Mouse (Mus musculus) embryonic facial prominence, embryonic 13.5 days (tissue): ENCODE measurements around the gene 9130230L23Rik. TPM values are rescaled to one million over a fixed set of nuclear protein-coding genes. Genes with fewer than 3 reads are reported as not detected.
"Not testable (repeated sequence)": the region's sequence is repeated elsewhere in the genome, so short reads cannot be mapped to it uniquely, and the experiment has no call there.

Experiments
- ATAC-seq: fragments of 200-750 bp; cut with Nextera tagmentation; 2 replicates; pipeline ENCODE4 v1.8.0; 2017; ENCODE audit warnings: low read depth; ENCODE audit not compliant: insufficient number of reproducible peaks, insufficient read depth, low FRiP score, low TSS enrichment
- H3K27ac ChIP-seq: fragments of 300-500 bp; sonication (generic); 2 replicates; pipeline ENCODE4 v1.5.1; 2015; ENCODE audit warnings: moderate library complexity, mild to moderate bottlenecking, inconsistent platforms
- H3K27me3 ChIP-seq: fragments of 300-500 bp; sonication (generic); 2 replicates; pipeline ENCODE4 v1.6.1; 2015; ENCODE audit warnings: mild to moderate bottlenecking, inconsistent platforms
- H3K36me3 ChIP-seq: fragments of 300-500 bp; sonication (generic); 2 replicates; pipeline ENCODE4 v1.6.1; 2015; ENCODE audit warnings: mild to moderate bottlenecking, inconsistent platforms
- H3K4me1 ChIP-seq: fragments of 300-500 bp; sonication (generic); 2 replicates; pipeline ENCODE4 v1.6.1; 2015; ENCODE audit warnings: inconsistent platforms
- H3K4me2 ChIP-seq: fragments of 300-500 bp; sonication (generic); 2 replicates; pipeline ENCODE4 v1.6.1; 2015; ENCODE audit warnings: moderate library complexity, mild to moderate bottlenecking, inconsistent platforms
- H3K4me3 ChIP-seq: fragments of 300-500 bp; sonication (generic); 2 replicates; pipeline ENCODE4 v1.5.1; 2015; ENCODE audit warnings: mild to moderate bottlenecking, inconsistent platforms
- H3K9ac ChIP-seq: fragments of 300-500 bp; sonication (generic); 2 replicates; pipeline ENCODE4 v1.6.1; 2015; ENCODE audit warnings: mild to moderate bottlenecking, inconsistent platforms
- H3K9me3 ChIP-seq: fragments of 300-500 bp; sonication (generic); 2 replicates; pipeline ENCODE4 v1.6.1; 2016; ENCODE audit warnings: inconsistent platforms
- WGBS: fragments of 180-500 bp; shearing (Covaris S2); methylation state at CpG from one replicate; pipeline ENCODE4 v1.1.7; 2015; ENCODE audit warnings: mixed read lengths; 5-methylcytosine and 5-hydroxymethylcytosine counted together
- polyA plus RNA-seq: library from polyadenylated mRNA; unstranded; fragments of >200 nt; fragmentation: Nextera tagmentation; extraction: Ambion mirVana; gene quantifications from 2 replicates; pipeline ENCODE4 v1.2.1, GENCODE M21; 2015

The 9130230L23Rik gene
- polyA plus RNA-seq, 1 experiment from 2014 or later, result not detected

GRCm38 (mm10) chr5:66001232-66001631 is 2.9 kb downstream of the 9130230L23Rik start:
- Histone ChIP-seq H3K9me3 (no peaks in the 10 kb centered on the region), H3K27me3 (no peaks in the 10 kb centered on the region), H3K27ac (no peak overlapping the region), H3K9ac (no peak overlapping the region), H3K4me2 (no peak overlapping the region), H3K36me3 (no peaks in the 10 kb centered on the region), H3K4me1 (peaks cover 10% of the 10 kb centered on the region; the same call in 1 of the 2 replicates), H3K4me3 (no peak overlapping the region)
- ATAC-seq, result no peak
- WGBS, result 65% methylated on average over 5 of the region's 5 CpGs

DNA sequence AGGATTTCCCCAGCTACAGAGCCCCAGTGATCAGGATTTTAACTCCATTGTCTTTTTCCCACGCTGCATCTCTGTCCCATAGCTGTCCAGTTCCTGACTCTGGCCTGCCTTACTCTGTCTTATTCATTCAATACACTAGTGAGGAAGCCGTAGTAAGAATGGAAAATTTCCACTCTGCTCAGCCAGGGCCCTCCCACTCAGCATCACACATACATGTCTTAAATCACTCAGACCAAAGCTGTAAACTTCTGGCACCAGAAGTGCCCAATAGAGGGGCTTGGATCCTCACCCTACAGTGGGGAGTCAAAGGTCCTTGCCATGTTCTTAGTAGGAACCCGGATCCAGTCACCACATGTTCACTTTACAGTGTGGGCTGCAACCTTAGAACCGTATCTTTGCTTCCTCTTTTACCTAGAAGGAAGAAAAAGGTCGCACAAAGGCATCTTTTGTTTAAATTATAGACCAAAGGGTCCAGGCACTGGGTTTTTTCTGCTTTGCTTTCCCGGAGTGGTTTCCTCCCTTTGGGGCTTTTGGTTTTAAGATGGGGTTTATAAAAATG is 3.4 kb downstream of the 9130230L23Rik start:
- no peaks in the 10 kb centered on the region for H3K9me3 ChIP-seq
- H3K4me3 ChIP-seq, result no peak overlapping the region
- H3K4me2 ChIP-seq, result no peak overlapping the region
- no peaks in the 10 kb centered on the region for H3K36me3 ChIP-seq
- H3K9ac ChIP-seq, result no peak overlapping the region
- peaks cover 10% of the 10 kb centered on the region; the same call in 1 of the 2 replicates for H3K4me1 ChIP-seq
- no peak for ATAC-seq
- WGBS, result 49% methylated on average over 6 of the region's 6 CpGs
- H3K27me3 ChIP-seq, result no peaks in the 10 kb centered on the region
- no peak overlapping the region for H3K27ac ChIP-seq

- Histone ChIP-seq H3K9me3 (no peaks in the 10 kb centered on the region), H3K9ac (no peak overlapping the region), H3K36me3 (no peaks in the 10 kb centered on the region), H3K27ac (no peak overlapping the region), H3K4me2 (no peak overlapping the region), H3K4me1 (peaks cover 10% of the 10 kb centered on the region; the same call in 1 of the 2 replicates), H3K4me3 (no peak overlapping the region), H3K27me3 (no peaks in the 10 kb centered on the region)
- ATAC-seq, result no peak
- 52% methylated on average over 7 of the region's 7 CpGs for WGBS
Observed at GRCm38 (mm10) chr5:66000074-66000473, 4.0 kb downstream of the 9130230L23Rik start.

DNA sequence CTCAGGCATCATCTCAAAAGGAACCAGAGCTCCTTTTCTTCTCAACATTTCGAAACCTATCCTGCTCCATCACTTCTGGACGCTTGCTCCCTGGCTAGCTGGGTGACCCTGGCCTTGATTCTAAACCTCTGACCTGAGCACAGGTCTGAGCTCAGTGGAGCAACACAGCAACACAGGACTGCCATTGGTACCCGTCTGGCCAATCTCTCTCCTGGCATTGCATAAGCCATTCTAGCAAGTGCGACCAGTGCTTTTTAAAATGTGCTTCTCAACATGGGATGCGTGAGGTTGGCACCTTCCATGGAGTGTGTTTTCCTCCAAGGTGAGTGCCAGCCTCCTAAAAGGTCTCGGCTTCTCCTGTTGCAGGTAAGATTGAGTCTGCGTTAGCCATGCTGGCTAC is 5.0 kb downstream of the 9130230L23Rik start:
- ATAC-seq, result no peak

DNA sequence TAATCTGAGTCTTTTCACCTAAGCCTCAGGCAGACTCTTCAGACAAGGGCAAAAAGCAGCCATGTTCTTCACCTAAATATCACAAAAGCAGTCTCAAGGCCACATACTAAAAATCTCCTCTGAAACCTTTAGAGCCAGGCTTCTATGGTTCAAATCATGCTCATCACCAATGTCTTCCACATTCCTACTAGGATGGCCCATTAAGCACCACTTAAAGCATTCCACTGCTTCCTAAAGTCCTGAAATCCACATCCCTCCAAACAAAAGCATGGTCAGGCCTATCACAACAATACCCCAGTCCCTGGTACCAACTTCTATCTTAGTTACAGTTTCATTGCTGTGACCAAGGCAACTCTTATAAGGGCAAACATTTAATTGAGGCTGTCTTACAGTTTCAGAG is 6.3 kb downstream of the 9130230L23Rik start:
- H3K27ac ChIP-seq, result no peak overlapping the region
- no peaks in the 10 kb centered on the region for H3K9me3 ChIP-seq
- no peaks in the 10 kb centered on the region for H3K36me3 ChIP-seq
- H3K9ac ChIP-seq, result no peak overlapping the region
- ATAC-seq, result no peak
- H3K4me3 ChIP-seq, result no peak overlapping the region
- H3K27me3 ChIP-seq, result no peaks in the 10 kb centered on the region
- H3K4me1 ChIP-seq, result peaks cover 10% of the 10 kb centered on the region; the same call in 1 of the 2 replicates
- no peak overlapping the region for H3K4me2 ChIP-seq

More for the DNA sequence above, 5.0 kb downstream of the 9130230L23Rik start:
- H3K27me3 ChIP-seq, result no peaks in the 10 kb centered on the region
- H3K27ac ChIP-seq, result no peak overlapping the region
- H3K4me1 ChIP-seq, result peaks cover 10% of the 10 kb centered on the region; the same call in 1 of the 2 replicates
- H3K9me3 ChIP-seq, result no peaks in the 10 kb centered on the region
- 90% methylated on average over 7 of the region's 7 CpGs for WGBS
- H3K4me3 ChIP-seq, result no peak overlapping the region
- no peaks in the 10 kb centered on the region for H3K36me3 ChIP-seq
- H3K4me2 ChIP-seq, result no peak overlapping the region
- no peak overlapping the region for H3K9ac ChIP-seq

DNA sequence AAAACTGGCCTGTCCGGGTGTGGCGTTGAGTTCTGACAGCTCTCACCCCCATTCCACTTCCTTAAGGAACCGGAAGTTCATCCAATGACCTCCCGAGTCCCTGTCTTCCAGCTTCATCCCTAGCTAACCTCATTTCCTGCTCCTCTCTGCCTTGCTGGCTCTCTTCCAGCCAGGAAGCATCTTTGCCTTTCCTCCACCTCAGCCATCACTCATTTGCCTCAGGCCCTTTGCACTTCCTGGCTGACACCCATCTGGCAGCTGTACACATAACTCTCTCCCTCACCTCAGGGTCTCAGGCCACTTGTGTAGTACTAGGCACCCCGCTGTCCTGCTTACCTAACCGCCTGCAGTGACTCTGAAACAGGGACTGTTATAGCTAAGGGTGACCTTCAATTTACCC is 9.4 kb downstream of the 9130230L23Rik start:
- Histone ChIP-seq H3K27me3 (no peaks in the 10 kb centered on the region), H3K27ac (no peak overlapping the region), H3K9ac (no peak overlapping the region), H3K4me1 (no peaks in the 10 kb centered on the region; the same call in 1 of the 2 replicates), H3K4me3 (no peak overlapping the region), H3K9me3 (no peaks in the 10 kb centered on the region), H3K4me2 (no peak overlapping the region), H3K36me3 (no peaks in the 10 kb centered on the region)
- 74% methylated on average over 6 of the region's 6 CpGs for WGBS
- no peak for ATAC-seq

- H3K4me3 ChIP-seq, result no peak overlapping the region
- no peak overlapping the region for H3K4me2 ChIP-seq
- 83% methylated on average over 2 of the region's 2 CpGs for WGBS
- H3K36me3 ChIP-seq, result no peaks in the 10 kb centered on the region
- no peaks in the 10 kb centered on the region for H3K4me1 ChIP-seq
- H3K9ac ChIP-seq, result no peak overlapping the region
- H3K9me3 ChIP-seq, result no peaks in the 10 kb centered on the region
- H3K27me3 ChIP-seq, result no peaks in the 10 kb centered on the region
- no peak for ATAC-seq
- no peak overlapping the region for H3K27ac ChIP-seq
Observed at GRCm38 (mm10) chr5:65991191-65991590, 12.9 kb downstream of the 9130230L23Rik start.

DNA sequence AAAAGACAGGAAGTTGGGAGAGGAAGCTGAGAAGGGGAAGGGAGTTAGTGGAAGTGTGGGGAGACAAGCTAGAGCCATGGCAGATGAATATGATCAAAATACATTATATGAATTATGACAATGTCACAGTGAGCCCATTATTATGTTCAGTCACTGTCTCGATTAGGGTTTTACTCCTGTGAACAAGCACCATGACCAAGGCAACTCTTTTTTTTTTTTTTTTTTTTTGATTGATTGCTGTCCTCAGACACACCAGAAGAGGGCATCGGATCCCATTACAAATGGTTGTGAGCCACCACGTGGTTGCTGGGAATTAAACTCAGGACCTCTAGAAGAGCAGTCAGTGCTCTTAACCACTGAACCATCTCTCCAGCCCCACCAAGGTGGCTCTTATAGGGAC is 17.1 kb downstream of the 9130230L23Rik start:
- H3K27ac ChIP-seq, H3K4me1 ChIP-seq, H3K9ac ChIP-seq, H3K9me3 ChIP-seq, H3K4me3 ChIP-seq, H3K36me3 ChIP-seq, H3K4me2 ChIP-seq, H3K27me3 ChIP-seq, ATAC-seq: not testable (repeated sequence)
- 76% methylated on average over 3 of the region's 3 CpGs for WGBS

DNA sequence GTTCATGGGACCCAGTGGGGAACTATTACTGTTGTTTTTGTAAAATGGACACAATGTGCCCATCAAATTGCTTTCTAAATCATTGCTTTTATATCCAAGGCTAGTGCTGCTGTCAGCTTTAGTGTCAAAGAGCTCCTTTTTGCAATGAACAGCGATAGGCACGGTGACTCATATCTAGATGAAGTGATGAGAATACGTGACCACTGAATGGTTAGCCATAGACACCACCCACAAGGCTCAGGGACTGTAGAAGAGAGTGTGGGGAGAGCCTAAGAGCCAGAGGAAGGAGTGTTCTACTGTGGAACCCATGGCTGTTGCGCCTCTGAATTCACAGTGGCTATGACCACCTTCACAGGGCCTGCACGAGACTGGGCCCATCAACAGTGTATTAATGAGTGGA is 17.7 kb downstream of the 9130230L23Rik start:
- no peaks in the 10 kb centered on the region for H3K4me1 ChIP-seq
- WGBS, result 91% methylated on average over 5 of the region's 5 CpGs
- no peak for ATAC-seq
- H3K36me3 ChIP-seq, result no peaks in the 10 kb centered on the region
- no peak overlapping the region for H3K4me3 ChIP-seq
- H3K9me3 ChIP-seq, result no peaks in the 10 kb centered on the region
- no peak overlapping the region for H3K27ac ChIP-seq
- no peaks in the 10 kb centered on the region for H3K27me3 ChIP-seq
- no peak overlapping the region for H3K9ac ChIP-seq
- no peak overlapping the region for H3K4me2 ChIP-seq

DNA sequence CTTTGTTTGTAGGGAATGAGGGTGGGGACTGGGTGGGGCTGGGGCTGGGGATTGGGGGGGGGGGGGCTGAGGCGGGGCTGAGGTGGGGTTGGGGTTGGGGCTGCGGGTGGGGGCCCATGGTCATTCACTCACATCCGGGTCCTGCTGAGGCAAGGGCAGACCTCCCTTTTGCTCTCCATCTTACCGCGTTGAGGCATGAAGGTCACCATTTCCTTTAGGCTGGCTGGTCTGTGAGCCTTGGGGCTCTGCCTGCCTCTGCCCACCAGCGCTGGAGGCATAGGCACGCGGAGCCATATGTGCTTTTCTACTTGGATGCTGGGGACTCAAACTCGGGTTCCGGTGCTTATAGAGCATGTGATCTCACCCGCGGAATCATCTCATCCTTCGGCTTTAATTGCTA is 28.4 kb downstream of the 9130230L23Rik start:
- no peak overlapping the region for H3K27ac ChIP-seq
- no peak overlapping the region for H3K4me2 ChIP-seq
- no peak overlapping the region for H3K4me3 ChIP-seq
- no peaks in the 10 kb centered on the region for H3K9me3 ChIP-seq
- H3K27me3 ChIP-seq, result no peaks in the 10 kb centered on the region
- WGBS, result 92% methylated on average over 13 of the region's 13 CpGs
- H3K36me3 ChIP-seq, result no peaks in the 10 kb centered on the region
- H3K9ac ChIP-seq, result no peak overlapping the region
- no peaks in the 10 kb centered on the region for H3K4me1 ChIP-seq
- ATAC-seq, result no peak

DNA sequence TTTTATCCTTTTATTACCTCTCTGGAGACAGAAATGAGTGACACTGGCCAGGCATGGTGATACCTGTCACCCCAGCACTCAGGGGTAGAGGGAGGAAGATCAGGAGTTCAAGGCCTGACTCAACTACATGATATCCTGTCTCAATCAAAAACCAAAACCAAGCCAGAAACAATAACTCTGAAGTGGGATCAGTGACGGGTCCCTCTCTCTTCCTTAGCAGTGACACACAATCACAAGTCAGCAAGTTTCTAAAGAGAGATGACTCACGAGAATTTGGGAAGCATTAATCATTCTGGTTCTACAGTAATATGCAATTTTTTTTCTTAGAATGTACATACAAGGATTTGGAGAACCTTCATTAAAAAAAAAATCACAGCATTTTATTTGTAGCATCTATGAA is 30.9 kb downstream of the 9130230L23Rik start:
- no peak overlapping the region for H3K9ac ChIP-seq
- 67% methylated on average over 2 of the region's 2 CpGs for WGBS
- H3K4me3 ChIP-seq, result no peak overlapping the region
- no peak for ATAC-seq
- H3K4me2 ChIP-seq, result no peak overlapping the region
- H3K27ac ChIP-seq, result no peak overlapping the region
- H3K36me3 ChIP-seq, result no peaks in the 10 kb centered on the region
- H3K4me1 ChIP-seq, result no peaks in the 10 kb centered on the region
- H3K27me3 ChIP-seq, result no peaks in the 10 kb centered on the region
- no peaks in the 10 kb centered on the region for H3K9me3 ChIP-seq

DNA sequence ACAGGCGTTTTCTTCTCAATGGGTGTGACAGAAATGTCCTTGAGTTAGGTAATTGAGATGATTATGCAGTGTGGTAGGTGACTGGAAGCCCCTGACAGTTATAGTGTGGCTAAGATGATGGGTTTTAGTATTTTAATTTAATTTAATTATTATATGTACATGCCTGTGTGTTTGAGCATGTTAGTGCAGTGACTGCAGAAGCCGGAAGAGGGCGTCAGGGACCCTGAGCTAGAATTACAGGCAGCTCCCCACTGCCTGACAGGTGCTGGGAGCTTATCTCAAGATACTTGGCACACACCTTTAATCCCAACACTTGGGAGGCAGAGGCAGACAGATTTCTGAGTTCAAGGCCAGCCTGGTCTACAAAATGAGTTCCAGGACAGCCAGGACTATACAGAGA is 36.1 kb downstream of the 9130230L23Rik start:
- Histone ChIP-seq H3K9ac (no peak overlapping the region), H3K4me3 (no peak overlapping the region), H3K27me3 (no peaks in the 10 kb centered on the region), H3K27ac (no peak overlapping the region), H3K4me2 (no peak overlapping the region), H3K4me1 (peaks cover 11% of the 10 kb centered on the region), H3K36me3 (no peaks in the 10 kb centered on the region), H3K9me3 (no peaks in the 10 kb centered on the region)
- no peak for ATAC-seq
- WGBS, result 86% methylated on average over 3 of the region's 3 CpGs
